Mouse (Mus musculus): ENCODE measurements around the gene Gna15. TPM values are rescaled to one million over a fixed set of nuclear protein-coding genes. Genes with fewer than 3 reads are reported as not detected.
A peak's percentile ranks its signal among the peaks of the same experiment; 100 is the strongest.

Gna15 gene
- total and polyA plus RNA-seq, 3 experiments, result 1.1 to 1.5 (median 1.2) TPM

DNA sequence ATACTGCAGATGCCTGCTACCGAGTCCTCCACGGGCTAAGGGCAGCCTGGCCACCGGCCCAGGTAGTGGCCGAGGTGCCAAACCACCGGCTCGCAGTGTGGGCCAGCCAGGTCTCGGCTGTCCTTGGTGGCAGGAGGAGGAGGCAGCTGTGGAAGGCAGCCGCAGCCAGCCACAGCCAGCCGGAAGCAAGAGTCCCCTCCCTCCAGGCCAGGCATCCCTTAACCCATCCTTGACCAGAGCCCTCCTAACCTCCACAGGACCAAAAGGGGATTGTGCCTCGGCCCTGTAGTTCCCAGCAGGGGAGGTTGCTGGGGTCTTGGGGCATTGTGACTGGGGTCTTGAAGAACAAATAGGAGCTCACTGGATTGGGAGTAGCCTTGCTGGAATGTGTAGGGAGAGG, 40.2 kb upstream of the Gna15 start:
- H3K4me1 ChIP-seq (ENCODE audit: control insufficient read depth, insufficient read depth, low read length), result peaks cover 16% of the 10 kb centered on the region
- H3K27ac ChIP-seq, result peak overlapping the region; percentile 66
- H3K27me3 ChIP-seq (ENCODE audit: control insufficient read depth, insufficient read depth, low read length), result no peaks in the 10 kb centered on the region
- H3K4me3 ChIP-seq, result peak overlapping the region; percentile 36
- WGBS, result 3% methylated on average over 10 of the region's 10 CpGs
- peak; percentile 76 to 82 for DNase-seq
- TF ChIP-seq CTCF (IDR thresholded peaks at IDR 0.05) (no peak), POLR2A (IDR thresholded peaks at IDR 0.05; ENCODE audit: insufficient read depth, low read depth, low read length) (0 out of 2 replicates have a peak, but pooled peaks have one; percentile 14), EP300 (IDR thresholded peaks at IDR 0.05; ENCODE audit: insufficient read depth, low read depth, low read length) (0 out of 2 replicates have a peak, but pooled peaks have one; percentile 39)
- peaks cover 6% of the 10 kb centered on the region; the same call in 1 of the 2 replicates for H3K79me2 ChIP-seq (replicated peaks; ENCODE audit: control insufficient read depth, insufficient read depth, low read length)
- peak overlapping the region; percentile 34 for H3K9ac ChIP-seq (ENCODE audit: low read depth, low read length)
- no peaks in the 10 kb centered on the region for H3K36me3 ChIP-seq (ENCODE audit: control insufficient read depth, insufficient read depth, low read length)
- intact Hi-C loops (cut with DNase I), result loop anchor here (2.0 kb wide), 1 partner anchor 41 kb away; no protein-coding TSS in a partner anchor

- Histone ChIP-seq H3K27me3 (ENCODE audit: control insufficient read depth, insufficient read depth, low read length) (no peaks in the 10 kb centered on the region), H3K36me3 (ENCODE audit: control insufficient read depth, insufficient read depth, low read length) (no peaks in the 10 kb centered on the region), H3K9ac (ENCODE audit: low read depth, low read length) (no peak overlapping the region), H3K79me2 (replicated peaks; ENCODE audit: control insufficient read depth, insufficient read depth, low read length) (peaks cover 6% of the 10 kb centered on the region; the same call in 1 of the 2 replicates), H3K4me3 (no peak overlapping the region), H3K27ac (peak overlapping the region; percentile 66), H3K4me1 (ENCODE audit: control insufficient read depth, insufficient read depth, low read length) (peaks cover 15% of the 10 kb centered on the region)
- TF ChIP-seq POLR2A (IDR thresholded peaks at IDR 0.05; ENCODE audit: insufficient read depth, low read depth, low read length), result no peak
- no peak for TF ChIP-seq EP300 (IDR thresholded peaks at IDR 0.05; ENCODE audit: insufficient read depth, low read depth, low read length)
- TF ChIP-seq CTCF (IDR thresholded peaks at IDR 0.05), result no peak
- WGBS, result 32% methylated on average over 6 of the region's 6 CpGs
- intact Hi-C loops (cut with DNase I), result no loop called here
- DNase-seq, result no peak
Measured at GRCm38 (mm10) chr10:81563481-81563880, 39.5 kb upstream of the Gna15 start.

GRCm38 (mm10) chr10:81562411-81562810, 38.4 kb upstream of the Gna15 start:
- Histone ChIP-seq H3K4me3 (no peak overlapping the region), H3K27me3 (ENCODE audit: control insufficient read depth, insufficient read depth, low read length) (no peaks in the 10 kb centered on the region), H3K79me2 (replicated peaks; ENCODE audit: control insufficient read depth, insufficient read depth, low read length) (peaks cover 6% of the 10 kb centered on the region; the same call in 1 of the 2 replicates), H3K36me3 (ENCODE audit: control insufficient read depth, insufficient read depth, low read length) (no peaks in the 10 kb centered on the region), H3K9ac (ENCODE audit: low read depth, low read length) (no peak overlapping the region), H3K27ac (no peak overlapping the region; the same call in 1 of the 2 replicates), H3K4me1 (ENCODE audit: control insufficient read depth, insufficient read depth, low read length) (peaks cover 14% of the 10 kb centered on the region)
- no peak for TF ChIP-seq EP300 (IDR thresholded peaks at IDR 0.05; ENCODE audit: insufficient read depth, low read depth, low read length)
- TF ChIP-seq POLR2A (IDR thresholded peaks at IDR 0.05; ENCODE audit: insufficient read depth, low read depth, low read length), result no peak
- TF ChIP-seq CTCF (IDR thresholded peaks at IDR 0.05), result no peak
- DNase-seq, result no peak
- intact Hi-C loops (cut with DNase I), result no loop called here
- 81% methylated on average over 6 of the region's 6 CpGs for WGBS

DNA sequence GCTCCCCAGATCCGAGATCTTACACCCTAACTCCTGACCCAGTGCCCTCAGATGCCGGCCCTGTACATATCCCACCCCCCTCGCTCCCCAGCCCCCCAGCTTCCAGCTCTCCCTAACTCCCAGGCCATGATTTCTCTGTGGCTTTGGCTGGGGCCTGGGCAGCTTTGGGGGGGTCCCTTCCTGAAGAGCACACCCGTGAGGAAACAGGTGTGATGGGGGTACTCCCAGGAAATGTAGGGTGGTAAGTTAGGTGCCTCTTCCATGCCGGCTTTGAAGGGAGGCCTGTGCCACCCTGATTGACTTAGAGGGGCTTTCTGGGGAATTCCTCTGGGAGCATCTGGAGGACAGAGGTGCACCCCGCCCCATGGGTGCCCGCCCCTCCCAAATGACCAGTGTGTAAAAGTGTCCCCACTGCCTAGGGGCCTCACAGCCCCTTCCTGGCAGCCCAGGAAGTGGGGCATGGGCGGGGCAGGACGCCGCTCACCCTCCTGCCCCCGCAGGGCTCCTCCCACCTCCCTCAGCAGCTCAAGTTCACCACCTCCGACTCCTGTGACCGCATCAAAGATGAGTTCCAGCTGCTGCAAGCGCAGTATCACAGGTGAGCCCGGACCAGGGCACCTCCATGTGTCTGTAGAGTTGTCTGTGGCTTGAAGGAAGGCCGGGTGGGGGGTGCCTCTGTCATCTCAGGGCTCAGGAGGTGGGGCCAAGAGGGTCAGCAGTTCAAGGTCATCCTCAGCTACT, 36.9 kb upstream of the Gna15 start:
- peak overlapping the region; percentile 97 for H3K27ac ChIP-seq
- no peaks in the 10 kb centered on the region for H3K36me3 ChIP-seq (ENCODE audit: control insufficient read depth, insufficient read depth, low read length)
- H3K79me2 ChIP-seq (replicated peaks; ENCODE audit: control insufficient read depth, insufficient read depth, low read length), result peaks cover 6% of the 10 kb centered on the region; the same call in 1 of the 2 replicates
- peak overlapping the region; percentile 82 for H3K9ac ChIP-seq (ENCODE audit: low read depth, low read length)
- H3K4me3 ChIP-seq, result peak overlapping the region; percentile 88
- 7% methylated on average over 16 of the region's 16 CpGs for WGBS
- H3K4me1 ChIP-seq (ENCODE audit: control insufficient read depth, insufficient read depth, low read length), result peaks cover 14% of the 10 kb centered on the region
- no peaks in the 10 kb centered on the region for H3K27me3 ChIP-seq (ENCODE audit: control insufficient read depth, insufficient read depth, low read length)
- intact Hi-C loops (cut with DNase I), result no loop called here
- TF ChIP-seq CTCF (IDR thresholded peaks at IDR 0.05), result no peak
- TF ChIP-seq POLR2A (IDR thresholded peaks at IDR 0.05; ENCODE audit: insufficient read depth, low read depth, low read length), result no peak
- TF ChIP-seq EP300 (IDR thresholded peaks at IDR 0.05; ENCODE audit: insufficient read depth, low read depth, low read length), result no peak
- DNase-seq, result peak in 1 of 2 experiments; percentile 76

DNA sequence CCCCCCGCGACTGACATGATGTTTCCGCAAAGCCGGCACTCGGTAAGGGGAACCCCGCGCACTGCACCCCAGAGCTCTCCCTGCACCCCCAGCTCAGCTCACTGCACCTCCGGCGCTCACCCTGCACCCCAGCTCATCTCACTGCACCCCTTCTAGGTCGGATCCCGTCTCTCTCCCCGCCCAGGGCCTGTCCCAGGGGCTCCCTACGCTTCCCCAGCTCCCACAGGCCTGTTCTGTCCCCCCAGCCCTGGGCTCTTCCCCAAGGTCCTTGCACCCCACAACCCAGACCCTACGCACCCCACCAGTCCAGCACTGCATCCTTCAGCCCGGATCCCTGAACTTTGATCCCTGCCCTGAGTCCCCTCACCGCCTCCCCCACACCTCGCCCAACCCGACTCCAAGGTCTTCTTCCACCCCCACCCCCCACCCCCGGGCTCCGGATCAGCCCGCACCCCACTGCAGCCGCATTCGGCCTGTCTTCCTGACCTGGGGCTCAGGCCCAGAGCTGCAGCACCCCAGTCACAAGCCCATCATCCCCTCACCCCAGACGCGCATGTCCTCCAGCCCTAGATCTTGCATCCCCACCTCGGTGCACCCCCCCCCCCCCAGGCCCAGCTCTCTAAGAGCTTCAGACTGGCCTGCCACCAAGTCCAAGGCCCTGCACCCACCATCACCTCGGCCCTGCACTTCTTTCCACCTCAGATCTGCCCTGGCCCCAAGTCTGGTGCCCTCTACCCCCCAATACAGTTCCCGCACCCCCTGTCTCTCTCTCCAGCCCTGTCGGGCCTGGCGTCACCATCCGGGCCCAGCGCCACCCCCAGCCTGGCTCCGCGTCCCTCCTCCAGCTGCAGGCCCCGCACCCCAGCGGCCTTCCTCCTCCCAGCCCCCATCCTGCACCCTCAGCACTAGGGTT, 35.9 kb upstream of the Gna15 start:
- no peak for TF ChIP-seq CTCF (IDR thresholded peaks at IDR 0.05)
- TF ChIP-seq POLR2A (IDR thresholded peaks at IDR 0.05; ENCODE audit: insufficient read depth, low read depth, low read length), result peak; percentile 42; the same call in 1 of the 2 replicates
- Histone ChIP-seq H3K4me3 (peak overlapping the region; percentile 88), H3K27ac (peak overlapping the region; percentile 97), H3K9ac (ENCODE audit: low read depth, low read length) (peak overlapping the region; percentile 82), H3K27me3 (ENCODE audit: control insufficient read depth, insufficient read depth, low read length) (no peaks in the 10 kb centered on the region), H3K36me3 (ENCODE audit: control insufficient read depth, insufficient read depth, low read length) (no peaks in the 10 kb centered on the region), H3K4me1 (ENCODE audit: control insufficient read depth, insufficient read depth, low read length) (peaks cover 14% of the 10 kb centered on the region), H3K79me2 (replicated peaks; ENCODE audit: control insufficient read depth, insufficient read depth, low read length) (peaks cover 6% of the 10 kb centered on the region; the same call in 1 of the 2 replicates)
- 2% methylated on average over 32 of the region's 36 CpGs for WGBS
- intact Hi-C loops (cut with DNase I), result loop anchor here (1.0 to 5.0 kb wide), 2 partner anchors 11 to 1748 kb away; no protein-coding TSS in a partner anchor
- peak; percentile 83 to 86 for DNase-seq

All from heart, adult 2 months (tissue).